Mouse (Mus musculus): ENCODE results near the gene Rnf111.

- TF ChIP-seq CTCF (IDR thresholded peaks at IDR 0.05), result no peak
- no peak for TF ChIP-seq EP300 (IDR thresholded peaks at IDR 0.05)
Measured at GRCm38 (mm10) chr9:70449072-70449471, 54.5 kb downstream of the Rnf111 start.

Measured in lung, postnatal 0 days (tissue).